Mouse (Mus musculus) testis, adult 2 months (tissue): ENCODE results near the gene Pml. TPM values are rescaled to one million over a fixed set of nuclear protein-coding genes. Genes with fewer than 3 reads are reported as not detected.

ENCODE experiments used
- H3K27ac ChIP-seq: fragments of 200-500 bp; 2 replicates; pipeline ENCODE4 v1.5.1; 2012; ENCODE audit warnings: low read depth, low read length; ENCODE audit not compliant: control insufficient read depth, insufficient read depth
- H3K27me3 ChIP-seq: fragments of 200-500 bp; 2 replicates; pipeline ENCODE4 v1.6.1; 2012; ENCODE audit warnings: mild to moderate bottlenecking, low read length, moderate library complexity; ENCODE audit not compliant: control insufficient read depth, insufficient read depth
- H3K36me3 ChIP-seq: fragments of 200-500 bp; 2 replicates; pipeline ENCODE4 v1.6.1; 2012; ENCODE audit warnings: mild to moderate bottlenecking, low read length; ENCODE audit not compliant: control insufficient read depth, insufficient read depth
- H3K4me1 ChIP-seq: fragments of 200-500 bp; 2 replicates; pipeline ENCODE4 v1.6.1; 2012; ENCODE audit warnings: low read length; ENCODE audit not compliant: control insufficient read depth, insufficient read depth
- H3K4me3 ChIP-seq: fragments of 200-500 bp; 2 replicates; pipeline ENCODE4 v1.5.1; 2012; ENCODE audit warnings: low read depth, mild to moderate bottlenecking, low read length, moderate library complexity, mixed read lengths; ENCODE audit not compliant: control insufficient read depth
- CTCF ChIP-seq: fragments of 200-500 bp; IDR thresholded peaks from 2 replicates; pipeline ENCODE4 v1.5.1; 2012; ENCODE audit warnings: low read depth, mild to moderate bottlenecking, inconsistent platforms, low read length, moderate library complexity; ENCODE audit not compliant: control insufficient read depth, insufficient read depth, insufficient replicate concordance
- POLR2A ChIP-seq: fragments of 200-500 bp; IDR thresholded peaks from 2 replicates; pipeline ENCODE4 v1.6.1; 2012; ENCODE audit warnings: low read depth, mild to moderate bottlenecking, inconsistent platforms, low read length, moderate library complexity; ENCODE audit not compliant: control insufficient read depth
- polyA plus RNA-seq: library from polyadenylated mRNA; depleted of rRNA; stranded (reverse); fragments of >200 nt; gene quantifications from 2 replicates; pipeline ENCODE4 v1.2.3, GENCODE M21; 2012

Pml gene
- polyA plus RNA-seq, 1 experiment: 1.8 TPM

DNA sequence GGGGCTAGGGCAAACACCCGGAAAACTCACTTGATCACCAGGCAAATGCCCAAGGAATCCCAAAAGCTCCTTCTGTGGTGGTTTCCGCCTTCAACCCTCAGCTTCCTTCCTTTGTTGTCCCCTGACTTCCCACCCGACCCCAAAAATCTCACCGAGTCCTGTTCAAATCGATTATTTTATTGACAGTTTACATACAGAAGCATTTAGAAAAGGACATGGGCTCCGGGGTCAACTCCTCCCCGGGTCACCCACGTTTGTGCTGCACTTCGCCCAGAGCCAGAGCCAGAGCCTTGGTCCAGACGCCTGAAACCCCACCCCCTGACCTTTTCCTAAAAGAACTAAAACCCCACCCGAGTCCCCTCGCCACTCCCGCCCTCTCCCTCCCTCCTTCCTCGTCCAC, 53.4 kb downstream of the Pml start:
- Histone ChIP-seq H3K27me3 (no peaks in the 10 kb centered on the region), H3K27ac (no peak overlapping the region), H3K4me1 (peaks cover 14% of the 10 kb centered on the region), H3K4me3 (no peak overlapping the region), H3K36me3 (no peaks in the 10 kb centered on the region)
- no peak for TF ChIP-seq POLR2A
- TF ChIP-seq CTCF: no peak

DNA sequence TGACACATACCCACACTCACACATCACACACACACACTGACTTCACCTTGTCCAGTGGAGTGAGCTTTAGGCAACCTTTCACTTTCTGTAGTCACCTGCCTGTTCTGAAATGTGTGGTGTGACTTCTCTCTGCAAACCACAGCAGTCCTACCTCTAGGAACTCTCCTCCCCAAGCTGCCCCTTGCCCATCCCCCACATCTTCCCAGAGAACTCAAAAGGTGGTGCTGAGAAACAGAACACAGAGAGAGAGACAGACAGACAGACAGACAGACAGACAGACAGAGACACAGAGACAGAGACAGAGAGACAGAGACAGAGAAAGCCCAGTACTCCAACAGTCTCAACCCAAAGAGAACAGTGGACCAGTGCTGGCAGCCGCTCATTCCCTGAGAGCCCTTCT, 53.9 kb downstream of the Pml start:
- Histone ChIP-seq H3K4me3 (no peak overlapping the region), H3K4me1 (peaks cover 14% of the 10 kb centered on the region), H3K27ac (peak overlapping the region; percentile 41), H3K36me3 (no peaks in the 10 kb centered on the region), H3K27me3 (no peaks in the 10 kb centered on the region)
- TF ChIP-seq POLR2A (no peak), CTCF (no peak)

DNA sequence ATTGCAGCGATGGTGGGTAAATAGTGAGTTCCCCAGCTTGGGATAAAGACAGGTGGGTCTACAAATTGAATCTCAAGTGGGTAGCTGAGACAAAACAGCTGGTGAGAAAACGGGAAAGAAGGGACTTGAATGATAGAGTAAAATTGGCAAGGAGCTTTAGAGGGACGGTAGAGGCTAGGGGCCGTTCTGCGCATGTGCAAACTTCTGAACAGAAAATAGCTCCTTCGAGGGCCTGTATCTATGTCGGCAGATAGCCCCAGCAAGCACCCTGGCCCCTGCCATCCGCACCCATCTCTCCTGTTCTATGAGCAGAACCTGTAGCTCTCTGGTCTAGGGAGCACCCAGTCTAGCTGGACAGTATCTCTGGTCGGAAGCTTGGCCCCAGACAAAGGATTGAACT, 55.4 kb downstream of the Pml start:
- Histone ChIP-seq H3K36me3 (no peaks in the 10 kb centered on the region), H3K4me3 (no peak overlapping the region), H3K27me3 (no peaks in the 10 kb centered on the region), H3K27ac (peak overlapping the region; percentile 67), H3K4me1 (peaks cover 12% of the 10 kb centered on the region)
- no peak for TF ChIP-seq POLR2A
- no peak for TF ChIP-seq CTCF

DNA sequence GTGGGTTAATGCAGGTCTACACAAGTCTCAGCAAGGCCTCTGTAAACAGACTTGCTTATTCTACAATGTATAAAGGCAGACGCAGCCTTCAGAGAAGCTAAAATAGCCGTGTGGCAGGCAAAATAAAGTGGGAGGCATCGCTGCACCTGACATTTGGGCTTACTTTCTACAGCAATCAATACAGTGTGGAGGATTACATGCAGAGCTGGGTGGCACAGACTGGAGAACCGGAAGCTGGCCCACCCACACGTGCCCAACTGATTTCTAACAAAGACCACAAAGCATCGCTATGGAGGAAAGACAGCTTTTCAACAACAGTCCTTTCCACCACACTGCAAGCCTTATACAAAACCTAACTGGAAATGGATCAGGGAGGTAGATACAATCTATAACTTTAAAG, 65.1 kb downstream of the Pml start:
- H3K27ac ChIP-seq: no peak overlapping the region
- no peaks in the 10 kb centered on the region for H3K4me1 ChIP-seq
- TF ChIP-seq CTCF (no peak), POLR2A (no peak)
- H3K36me3 ChIP-seq: no peaks in the 10 kb centered on the region
- H3K4me3 ChIP-seq: no peak overlapping the region
- no peaks in the 10 kb centered on the region for H3K27me3 ChIP-seq

DNA sequence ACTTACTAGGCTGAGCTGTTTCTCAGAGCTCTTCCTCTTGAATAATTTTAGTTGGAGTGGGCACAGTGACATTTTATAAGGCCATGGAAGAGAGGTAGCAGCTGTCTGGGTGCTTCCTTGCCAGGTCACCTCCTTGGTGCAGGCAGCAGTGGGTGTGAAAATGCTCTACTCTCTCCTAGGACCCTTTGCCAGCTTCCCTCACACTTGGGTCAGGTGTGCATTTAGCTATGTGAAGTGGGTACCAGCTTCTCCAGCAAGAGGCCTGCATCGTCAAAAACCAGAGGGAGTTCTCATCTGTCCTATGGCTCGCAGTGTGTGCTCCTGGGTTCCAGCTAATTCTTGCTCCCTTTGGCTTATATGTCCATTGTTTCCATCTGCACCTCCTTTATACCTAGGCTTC, 70.2 kb downstream of the Pml start:
- Histone ChIP-seq H3K27ac (no peak overlapping the region), H3K4me1 (no peaks in the 10 kb centered on the region), H3K27me3 (no peaks in the 10 kb centered on the region), H3K4me3 (no peak overlapping the region), H3K36me3 (no peaks in the 10 kb centered on the region)
- TF ChIP-seq CTCF (no peak), POLR2A (no peak)

DNA sequence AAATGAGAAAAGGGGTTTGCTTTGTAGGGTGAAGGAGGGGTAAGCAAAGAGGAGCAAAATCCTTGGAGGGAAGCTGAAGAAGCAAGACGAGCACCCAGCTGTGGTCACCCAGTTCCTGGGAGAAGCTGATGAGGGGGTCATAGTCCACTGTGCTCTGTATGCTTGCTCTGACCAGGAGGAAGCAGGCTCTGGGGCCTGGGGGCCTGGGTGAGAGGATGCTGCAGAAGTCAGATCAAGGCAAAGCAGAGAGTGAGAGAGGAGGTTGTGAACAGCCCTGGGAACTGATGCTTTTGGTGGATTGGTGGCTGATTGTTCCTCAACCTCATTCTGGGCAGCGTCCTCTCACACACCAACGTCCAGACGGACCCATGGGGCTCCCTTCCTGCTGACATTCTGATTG, 72.4 kb downstream of the Pml start:
- H3K27me3 ChIP-seq: no peaks in the 10 kb centered on the region
- H3K36me3 ChIP-seq: no peaks in the 10 kb centered on the region
- TF ChIP-seq CTCF (no peak), POLR2A (no peak)

DNA sequence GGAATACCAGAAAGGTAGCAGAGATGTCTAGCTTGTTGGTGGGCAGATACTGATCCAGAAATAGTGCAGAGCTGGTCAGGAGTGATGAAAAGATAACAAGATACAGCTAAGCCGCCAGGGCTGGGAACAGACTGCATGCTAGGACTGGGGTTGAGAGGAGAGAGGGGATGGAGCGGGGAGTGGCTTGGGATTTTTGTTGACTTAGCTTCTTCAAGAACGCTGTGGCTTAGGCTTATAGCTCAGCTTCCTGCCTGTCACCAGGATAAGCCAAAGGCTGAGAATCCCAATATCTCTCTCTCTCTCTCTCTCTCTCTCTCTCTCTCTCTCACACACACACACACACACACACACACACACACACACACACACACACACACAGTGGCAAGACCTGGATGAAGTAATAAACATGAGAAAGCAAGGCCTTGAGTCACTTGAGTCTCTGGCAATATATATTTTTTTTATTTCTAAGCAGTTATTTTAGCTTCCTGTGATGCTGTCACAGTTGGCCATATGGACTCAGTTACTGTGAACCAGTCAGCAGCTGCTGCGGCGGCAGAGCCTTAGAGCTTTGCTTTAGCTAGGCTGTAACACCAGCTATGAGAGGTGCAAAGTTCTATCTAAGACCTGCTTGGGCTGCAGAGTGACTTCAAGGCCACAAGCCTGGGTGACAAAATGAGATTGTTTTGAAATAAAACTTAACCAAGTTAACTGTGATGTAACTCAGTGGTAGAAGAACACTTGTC, 73.7 kb downstream of the Pml start:
- no peak for TF ChIP-seq POLR2A
- TF ChIP-seq CTCF: no peak
- no peak overlapping the region for H3K4me3 ChIP-seq
- H3K36me3 ChIP-seq: no peaks in the 10 kb centered on the region
- H3K27me3 ChIP-seq: no peaks in the 10 kb centered on the region
- no peak overlapping the region for H3K27ac ChIP-seq
- H3K4me1 ChIP-seq: no peaks in the 10 kb centered on the region

More for the DNA sequence above, 72.4 kb downstream of the Pml start:
- Histone ChIP-seq H3K4me3 (no peak overlapping the region), H3K4me1 (no peaks in the 10 kb centered on the region), H3K27ac (no peak overlapping the region)
